Mouse (Mus musculus) left cerebral cortex, adult 18-20 months (tissue): ENCODE results near the gene Vsig8. TPM values are rescaled to one million over a fixed set of nuclear protein-coding genes. Genes with fewer than 3 reads are reported as not detected.

Source experiments
- DNase-seq, 2 experiments: peaks; one replicate each; pipeline ENCODE4 v3.0.0; 2021 to 2022; ENCODE audit warnings: low spot score in 2 of 2, mixed read lengths in 1 of 2
- total RNA-seq, 2 experiments: library from RNA; stranded (reverse); gene quantifications; 2 replicates each; pipeline ENCODE4 v1.2.3; 2021

Gene Vsig8
- total RNA-seq, 2 experiments from 2014 or later, result 0.21 to 0.23 TPM

- no peak for DNase-seq
These were observed 30.2 kb downstream of the Vsig8 start for GRCm38 (mm10) chr1:172585612-172586567.

- DNase-seq, result peak in 1 of 2 experiments; percentile 10
These were observed 34.6 kb downstream of the Vsig8 start, which contains the start of gene Slamf8 for GRCm38 (mm10) chr1:172590385-172590784. Gene Slamf8 (minus strand): TSS chr1:172590568.

- no peak for DNase-seq
These were observed 37.6 kb downstream of the Vsig8 start for GRCm38 (mm10) chr1:172593321-172593720.

GRCm38 (mm10) chr1:172593956-172594355 is 38.2 kb downstream of the Vsig8 start:
- no peak for DNase-seq

- peak; percentile 29 to 36 for DNase-seq
These were observed 38.8 kb downstream of the Vsig8 start for GRCm38 (mm10) chr1:172594495-172594894.

- no peak for DNase-seq
These were observed 46.6 kb downstream of the Vsig8 start, which contains the start of gene Fcrl6 for GRCm38 (mm10) chr1:172602326-172602725. Gene Fcrl6 (minus strand): TSS chr1:172602551.

GRCm38 (mm10) chr1:172611304-172611703 is 55.6 kb downstream of the Vsig8 start:
- no peak for DNase-seq

- no peak for DNase-seq
These were observed 57.0 kb downstream of the Vsig8 start for GRCm38 (mm10) chr1:172612745-172613144.

Other genes starting within 250 kb of the Vsig8 start
- gene Kcnj9, start 226.6 kb upstream of the Vsig8 start, total RNA-seq, result 100 to 1,000 TPM; 132 to 133 TPM
- gene Kcnj10, start 214.7 kb upstream of the Vsig8 start, total RNA-seq, result 10 to 100 TPM; 67.5 to 87.1 TPM
- gene Pigm, start 179.4 kb upstream of the Vsig8 start, total RNA-seq, result 1 to 10 TPM; 7.9 to 8.6 TPM
- gene Slamf9, start 80.6 kb upstream of the Vsig8 start, total RNA-seq, result 1 to 10 TPM in 1 of 2 experiments, under 1 TPM in 1; 0.61 to 1.0 TPM
- 1 to 10 TPM; 6.3 to 7.0 TPM for gene Igsf9, start 74.2 kb upstream of the Vsig8 start, total RNA-seq
- gene Tagln2, start 55.9 kb upstream of the Vsig8 start, total RNA-seq, result 10 to 100 TPM in 1 of 2 experiments, 1 to 10 TPM in 1; 8.2 to 12.3 TPM
- gene Cfap45, start 35.1 kb upstream of the Vsig8 start, total RNA-seq, result 1 to 10 TPM; 2.9 to 4.2 TPM
- gene Slamf8, start 34.6 kb downstream of the Vsig8 start, total RNA-seq, result not detected
- gene Fcrl6, start 46.6 kb downstream of the Vsig8 start, total RNA-seq, result not detected
- gene Dusp23, start 77.0 kb downstream of the Vsig8 start, total RNA-seq, result 1 to 10 TPM; 4.1 to 6.1 TPM
- not detected for gene Crp, start 142.1 kb downstream of the Vsig8 start, total RNA-seq